Mouse (Mus musculus) hindbrain, embryonic 10.5 days (tissue): ENCODE measurements around the gene Strbp. TPM values are rescaled to one million over a fixed set of nuclear protein-coding genes. Genes with fewer than 3 reads are reported as not detected.
A peak's percentile ranks its signal among the peaks of the same experiment; 100 is the strongest.

Experiments used
- DNase-seq: peaks from one replicate; pipeline ENCODE4 v3.0.0-alpha.2; 2017; ENCODE audit warnings: low spot score
- H3K27ac ChIP-seq: fragments of 300-500 bp; sonication (generic); 2 replicates; pipeline ENCODE4 v1.5.1; 2016; ENCODE audit warnings: mild to moderate bottlenecking, moderate library complexity
- H3K27me3 ChIP-seq: fragments of 300-500 bp; sonication (generic); 2 replicates; pipeline ENCODE4 v1.6.1; 2016; ENCODE audit warnings: mild to moderate bottlenecking; ENCODE audit not compliant: poor library complexity, insufficient read depth, severe bottlenecking
- H3K36me3 ChIP-seq: fragments of 300-500 bp; sonication (generic); 2 replicates; pipeline ENCODE4 v1.6.1; 2016; ENCODE audit warnings: mild to moderate bottlenecking, moderate library complexity
- H3K4me1 ChIP-seq: fragments of 300-500 bp; sonication (generic); replicated peaks from 2 replicates; pipeline ENCODE4 v1.6.1; 2016; ENCODE audit warnings: mild to moderate bottlenecking
- H3K4me3 ChIP-seq: fragments of 300-500 bp; sonication (generic); 2 replicates; pipeline ENCODE4 v1.5.1; 2016; ENCODE audit warnings: mild to moderate bottlenecking, moderate library complexity
- H3K9me3 ChIP-seq: fragments of 300-500 bp; sonication (generic); 2 replicates; pipeline ENCODE4 v1.6.1; 2016; ENCODE audit warnings: mild to moderate bottlenecking, moderate library complexity
- WGBS: fragments of 180-500 bp; shearing (Covaris S2); methylation state at CpG from one replicate; pipeline ENCODE4 v1.1.7; 2016; 5-methylcytosine and 5-hydroxymethylcytosine counted together
- polyA plus RNA-seq: library from polyadenylated mRNA; unstranded; fragments of >200 nt; fragmentation: Nextera tagmentation; extraction: Ambion mirVana; gene quantifications from 2 replicates; pipeline ENCODE4 v1.2.1, GENCODE M21; 2016

The Strbp gene
- 54.9 and 59.3 TPM in 2 replicates for polyA plus RNA-seq

DNA sequence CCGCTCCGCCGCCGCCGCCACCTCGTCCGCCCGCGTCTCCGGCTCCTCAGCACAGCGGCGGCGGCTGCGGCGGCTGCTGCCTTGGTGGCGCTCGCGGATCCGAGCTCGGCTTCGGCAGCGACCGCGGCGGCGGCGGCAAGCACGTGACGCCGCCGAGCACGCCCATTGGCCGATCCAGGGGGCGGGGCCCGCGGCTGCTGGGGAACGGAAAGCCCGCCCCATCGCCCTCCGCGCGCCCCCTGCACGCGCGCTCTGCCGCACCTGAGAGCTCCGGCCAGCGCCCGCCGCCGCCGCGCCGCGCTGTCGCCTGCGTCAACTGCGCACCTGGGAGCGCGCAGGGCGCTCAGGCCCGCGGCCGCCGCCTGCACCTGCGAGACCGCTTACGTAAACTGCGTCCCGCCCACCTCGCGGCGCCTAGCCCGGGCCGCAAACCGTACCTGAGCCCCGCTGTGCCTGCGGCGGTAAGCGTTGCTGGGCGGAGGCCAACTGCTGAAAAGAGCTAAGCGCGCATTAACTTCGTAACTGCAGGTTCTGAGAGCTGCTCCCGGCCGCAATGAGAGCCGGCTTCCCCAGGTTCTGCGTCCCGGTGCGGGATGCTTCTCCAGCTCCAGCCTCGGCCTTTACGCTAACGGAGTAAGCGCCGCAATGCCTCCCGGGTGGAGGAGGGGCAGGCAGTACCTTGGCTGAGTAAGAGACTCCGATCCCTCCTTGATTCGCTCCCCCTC, at the start of gene Strbp:
Gene Strbp (minus strand): TSS at position 630 of the 725 bp plus-strand sequence.
- Histone ChIP-seq H3K27me3 (peaks cover 16% of the 10 kb centered on the region), H3K27ac (peak within 1 kb of the TSS; percentile 94), H3K9me3 (no peaks in the 10 kb centered on the region), H3K4me3 (peak within 1 kb of the TSS; percentile 90), H3K36me3 (peaks cover 8% of the 10 kb centered on the region), H3K4me1 (peaks cover 27% of the 10 kb centered on the region)
- 2% methylated on average over 98 of the region's 98 CpGs for WGBS
- DNase-seq = peak; percentile 89

DNA sequence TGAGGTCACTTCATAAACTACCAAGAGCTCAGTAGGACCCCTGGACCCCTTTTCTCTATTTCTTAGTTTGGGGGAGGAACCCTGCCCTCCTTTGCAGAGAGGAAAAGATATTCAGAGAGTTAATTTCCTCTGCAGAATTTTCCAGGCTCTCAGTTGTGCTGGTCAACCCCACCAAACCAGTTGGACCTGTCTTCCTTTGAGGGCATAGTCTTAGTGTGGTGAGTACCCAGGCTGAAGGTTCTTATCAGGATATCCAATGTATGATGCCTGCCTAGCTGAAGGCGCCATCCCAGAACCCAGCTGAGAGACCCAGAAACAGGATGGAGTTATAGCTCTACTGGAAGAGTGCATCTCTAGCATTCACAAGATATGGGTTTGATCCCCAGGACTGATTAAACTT, 47.5 kb upstream of the Strbp start:
- DNase-seq = no peak
- Histone ChIP-seq H3K27ac (no peak overlapping the region), H3K27me3 (peaks cover 10% of the 10 kb centered on the region), H3K4me3 (no peak overlapping the region), H3K9me3 (no peaks in the 10 kb centered on the region), H3K4me1 (peaks cover 25% of the 10 kb centered on the region), H3K36me3 (no peaks in the 10 kb centered on the region)
- WGBS = 90% methylated on average over 1 of the region's 1 CpGs

- H3K4me3 ChIP-seq = no peak overlapping the region
- H3K4me1 ChIP-seq = peaks cover 18% of the 10 kb centered on the region; the same call in 1 of the 2 replicates
- H3K36me3 ChIP-seq = no peaks in the 10 kb centered on the region
- H3K27me3 ChIP-seq = peaks cover 4% of the 10 kb centered on the region; the same call in 1 of the 2 replicates
- 75% methylated on average over 6 of the region's 6 CpGs for WGBS
- no peak overlapping the region for H3K27ac ChIP-seq
- no peaks in the 10 kb centered on the region for H3K9me3 ChIP-seq
- DNase-seq = no peak
These were observed 45.7 kb upstream of the Strbp start for GRCm38 (mm10) chr2:37749323-37749722.

GRCm38 (mm10) chr2:37748442-37749066, 44.9 kb upstream of the Strbp start:
- no peak for DNase-seq
- Histone ChIP-seq H3K27ac (peak overlapping the region; percentile 70; the same call in 1 of the 2 replicates), H3K4me1 (peaks cover 18% of the 10 kb centered on the region; the same call in 1 of the 2 replicates), H3K4me3 (no peak overlapping the region), H3K27me3 (peaks cover 4% of the 10 kb centered on the region; the same call in 1 of the 2 replicates), H3K36me3 (no peaks in the 10 kb centered on the region), H3K9me3 (no peaks in the 10 kb centered on the region)
- WGBS = 55% methylated on average over 10 of the region's 10 CpGs

- no peak for DNase-seq
- H3K4me1 ChIP-seq = peaks cover 18% of the 10 kb centered on the region; the same call in 1 of the 2 replicates
- 50% methylated on average over 2 of the region's 2 CpGs for WGBS
These were observed 44.2 kb upstream of the Strbp start for GRCm38 (mm10) chr2:37747909-37748308.

GRCm38 (mm10) chr2:37746293-37747049, 42.8 kb upstream of the Strbp start:
- Histone ChIP-seq H3K27ac (no peak overlapping the region), H3K36me3 (no peaks in the 10 kb centered on the region), H3K4me1 (peaks cover 18% of the 10 kb centered on the region; the same call in 1 of the 2 replicates), H3K4me3 (no peak overlapping the region), H3K27me3 (peaks cover 4% of the 10 kb centered on the region; the same call in 1 of the 2 replicates), H3K9me3 (no peaks in the 10 kb centered on the region)
- no peak for DNase-seq
- WGBS = 90% methylated on average over 5 of the region's 5 CpGs

More at GRCm38 (mm10) chr2:37747909-37748308, 44.2 kb upstream of the Strbp start:
- Histone ChIP-seq H3K27ac (no peak overlapping the region), H3K27me3 (peaks cover 4% of the 10 kb centered on the region; the same call in 1 of the 2 replicates), H3K9me3 (no peaks in the 10 kb centered on the region), H3K36me3 (no peaks in the 10 kb centered on the region), H3K4me3 (no peak overlapping the region)

- no peak for DNase-seq
- Histone ChIP-seq H3K4me3 (no peak overlapping the region), H3K4me1 (peaks cover 18% of the 10 kb centered on the region; the same call in 1 of the 2 replicates), H3K27me3 (peaks cover 4% of the 10 kb centered on the region; the same call in 1 of the 2 replicates), H3K27ac (no peak overlapping the region), H3K36me3 (no peaks in the 10 kb centered on the region), H3K9me3 (no peaks in the 10 kb centered on the region)
- 88% methylated on average over 10 of the region's 10 CpGs for WGBS
These were observed 41.2 kb upstream of the Strbp start for GRCm38 (mm10) chr2:37744773-37745395.

DNA sequence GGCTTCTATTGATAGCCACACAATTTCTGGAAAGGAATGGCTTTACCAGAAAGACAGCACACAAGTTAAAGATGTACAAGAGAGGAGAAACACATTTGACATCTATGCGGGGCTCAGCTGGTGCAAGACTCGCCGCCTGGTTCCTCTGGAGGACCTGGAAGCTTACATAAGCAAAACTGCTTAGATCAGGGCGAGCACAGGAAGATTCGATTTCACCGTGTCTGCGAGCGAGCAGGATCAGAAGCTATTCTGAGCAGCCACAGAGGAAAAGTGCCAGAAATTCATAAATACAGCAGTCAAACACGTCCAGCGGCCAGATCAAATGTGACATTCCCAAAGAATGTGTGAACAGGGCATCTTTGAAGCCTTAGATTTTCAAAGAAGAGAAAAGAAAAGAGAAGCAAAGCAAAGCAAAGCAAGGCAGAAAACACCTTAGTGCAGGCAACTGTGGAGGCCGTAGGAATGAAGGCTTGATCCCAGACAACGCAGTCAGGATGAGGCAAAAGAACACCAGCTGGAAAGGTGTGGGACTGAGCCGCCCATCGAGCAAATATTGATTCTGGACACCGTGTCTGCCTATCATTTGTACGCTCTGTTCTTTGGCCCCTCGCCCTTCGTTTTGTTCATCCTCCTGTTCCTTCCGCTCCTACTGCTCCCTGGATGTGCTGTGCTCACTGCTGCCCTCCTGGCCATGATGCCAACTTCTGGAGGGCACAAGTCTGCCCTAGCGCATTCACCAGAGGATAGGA, 38.3 kb upstream of the Strbp start:
- Histone ChIP-seq H3K4me1 (0 out of 2 replicates have a peak, but pooled peaks cover 3% of the 10 kb centered on the region), H3K27me3 (no peaks in the 10 kb centered on the region)
- WGBS = 78% methylated on average over 20 of the region's 20 CpGs

GRCm38 (mm10) chr2:37735807-37736188, 32.1 kb upstream of the Strbp start:
- H3K27me3 ChIP-seq = no peaks in the 10 kb centered on the region
- peak overlapping the region; percentile 67 for H3K27ac ChIP-seq
- peaks cover 13% of the 10 kb centered on the region for H3K4me1 ChIP-seq
- no peak for DNase-seq
- H3K4me3 ChIP-seq = peak overlapping the region; percentile 14
- no peaks in the 10 kb centered on the region for H3K9me3 ChIP-seq
- H3K36me3 ChIP-seq = no peaks in the 10 kb centered on the region
- WGBS = 67% methylated on average over 1 of the region's 1 CpGs

More for the DNA sequence above, 38.3 kb upstream of the Strbp start:
- Histone ChIP-seq H3K36me3 (no peaks in the 10 kb centered on the region), H3K4me3 (no peak overlapping the region), H3K9me3 (no peaks in the 10 kb centered on the region), H3K27ac (no peak overlapping the region)
- DNase-seq = no peak

DNA sequence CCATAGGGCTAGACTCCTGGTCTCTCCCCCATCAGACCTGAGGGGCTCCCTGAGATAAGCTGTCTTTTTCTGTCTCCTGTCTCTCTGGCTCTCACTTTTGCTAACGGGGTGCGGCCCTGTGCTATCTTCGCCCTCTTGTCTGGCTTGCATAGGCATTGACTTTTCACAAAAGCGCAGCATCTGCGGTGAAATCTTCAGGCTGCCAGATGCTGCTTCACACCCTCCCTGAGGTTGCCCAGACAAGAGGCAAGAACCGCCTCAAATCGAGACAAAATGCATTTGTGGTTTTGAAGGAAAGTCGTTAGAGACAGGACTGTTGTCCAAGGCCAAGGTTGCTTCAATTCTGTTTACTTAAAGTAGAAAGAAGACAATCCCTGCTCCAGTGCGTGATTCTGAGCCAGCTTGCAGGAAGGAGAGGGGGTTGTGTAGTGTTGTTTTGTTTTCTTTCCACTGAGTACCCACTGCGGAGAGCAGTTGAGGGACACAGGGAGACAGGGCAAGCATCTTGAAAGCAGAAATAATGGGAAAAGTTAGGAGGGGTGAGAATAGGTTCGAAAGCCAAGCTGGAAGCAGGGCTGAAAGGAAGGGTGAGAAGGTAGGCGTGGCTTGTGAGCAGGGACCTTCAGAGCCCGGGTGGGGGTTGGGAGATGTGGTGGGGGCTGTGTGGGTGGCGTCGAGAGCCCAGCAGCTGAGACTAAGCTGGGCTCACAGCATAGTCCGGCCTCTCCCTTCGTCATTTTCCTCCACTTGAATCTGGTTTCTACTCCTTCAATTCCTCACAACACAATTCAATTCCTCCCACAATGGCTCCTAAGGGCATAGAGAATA, 31.5 kb upstream of the Strbp start:
- H3K9me3 ChIP-seq = no peaks in the 10 kb centered on the region
- peak overlapping the region; percentile 14 for H3K4me3 ChIP-seq
- H3K36me3 ChIP-seq = no peaks in the 10 kb centered on the region
- peak; percentile 48 for DNase-seq
- no peaks in the 10 kb centered on the region for H3K27me3 ChIP-seq
- peaks cover 13% of the 10 kb centered on the region for H3K4me1 ChIP-seq
- H3K27ac ChIP-seq = peak overlapping the region; percentile 67
- 14% methylated on average over 17 of the region's 17 CpGs for WGBS

- Histone ChIP-seq H3K27me3 (no peaks in the 10 kb centered on the region), H3K36me3 (no peaks in the 10 kb centered on the region), H3K4me1 (peaks cover 13% of the 10 kb centered on the region), H3K27ac (no peak overlapping the region), H3K4me3 (no peak overlapping the region), H3K9me3 (no peaks in the 10 kb centered on the region)
- WGBS = 90% methylated on average over 5 of the region's 5 CpGs
- DNase-seq = no peak
These were observed 27.7 kb upstream of the Strbp start for GRCm38 (mm10) chr2:37731241-37731801.
